Mouse (Mus musculus): ENCODE measurements around the gene Olfr211.

GRCm38 (mm10) chr6:116439531-116439930 is 49.4 kb upstream of the Olfr211 start:
- TF ChIP-seq CTCF (IDR thresholded peaks at IDR 0.05; ENCODE audit: control insufficient read depth, insufficient read depth, insufficient replicate concordance, low read depth, low read length) (no peak), POLR2A (IDR thresholded peaks at IDR 0.05; ENCODE audit: control insufficient read depth, low read depth, low read length) (no peak)
